Mouse (Mus musculus) olfactory bulb, adult 2 months (tissue): ENCODE results near the gene Ninl.

Experiments used
- CTCF ChIP-seq: fragments of 200-500 bp; IDR thresholded peaks from 2 replicates; pipeline ENCODE4 v1.5.1; 2012; ENCODE audit warnings: low read depth, mild to moderate bottlenecking, low read length, moderate library complexity; ENCODE audit not compliant: insufficient read depth
- POLR2A ChIP-seq: fragments of 200-500 bp; IDR thresholded peaks from 2 replicates; pipeline ENCODE4 v1.6.1; 2012; ENCODE audit warnings: mild to moderate bottlenecking, low read depth, low read length, moderate library complexity; ENCODE audit not compliant: insufficient read depth

DNA sequence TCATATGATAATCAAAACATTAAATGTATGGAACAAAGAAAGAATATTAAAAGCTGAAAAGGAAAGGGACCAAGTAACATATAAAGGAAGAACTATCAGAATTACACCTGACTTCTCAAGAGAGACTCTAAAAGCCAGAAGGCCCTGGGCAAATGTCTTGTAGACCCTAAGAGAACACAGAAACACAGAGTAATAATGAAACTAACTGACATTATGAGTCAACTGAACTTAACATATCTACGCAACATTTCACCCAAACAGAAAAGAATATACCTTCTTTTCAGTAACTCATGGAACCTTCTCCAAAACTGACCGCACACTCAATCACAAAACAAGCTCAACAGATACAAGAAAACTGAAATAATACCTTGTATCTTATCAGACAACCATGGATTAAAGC lies 53.8 kb downstream of the Ninl start:
- TF ChIP-seq POLR2A (no peak), CTCF (no peak)
